Mouse (Mus musculus) spleen, postnatal 14 days (tissue): ENCODE results near the gene Begain.

Source experiments
- DNase-seq, 2 experiments: peaks; one replicate each; pipeline ENCODE4 v3.0.0; 2021 to 2022; ENCODE audit warnings: low spot score in 2 of 2

The Begain gene

GRCm38 (mm10) chr12:109053020-109053806 lies 14.8 kb downstream of the Begain start:
- no peak for DNase-seq

DNA sequence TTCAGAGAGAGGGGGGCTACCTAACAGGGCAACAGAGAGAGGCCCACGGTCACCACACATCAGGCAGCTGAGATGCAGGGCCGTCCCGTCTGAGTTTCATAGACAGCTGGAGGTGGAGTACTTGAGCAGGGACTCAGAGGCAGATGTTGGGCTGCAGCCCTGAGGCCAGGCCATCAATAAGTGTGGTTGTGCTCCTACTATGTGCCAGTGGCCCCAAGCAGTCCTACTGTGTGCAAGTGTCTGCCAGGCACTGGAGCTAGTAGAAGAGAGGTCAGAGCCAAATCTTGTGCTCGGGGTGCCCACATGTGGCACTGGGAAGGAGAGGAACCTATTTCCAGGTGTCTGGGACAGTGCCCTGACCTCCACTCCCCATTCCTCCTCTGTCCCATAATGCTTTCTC lies 18.1 kb downstream of the Begain start:
- DNase-seq, result no peak

DNA sequence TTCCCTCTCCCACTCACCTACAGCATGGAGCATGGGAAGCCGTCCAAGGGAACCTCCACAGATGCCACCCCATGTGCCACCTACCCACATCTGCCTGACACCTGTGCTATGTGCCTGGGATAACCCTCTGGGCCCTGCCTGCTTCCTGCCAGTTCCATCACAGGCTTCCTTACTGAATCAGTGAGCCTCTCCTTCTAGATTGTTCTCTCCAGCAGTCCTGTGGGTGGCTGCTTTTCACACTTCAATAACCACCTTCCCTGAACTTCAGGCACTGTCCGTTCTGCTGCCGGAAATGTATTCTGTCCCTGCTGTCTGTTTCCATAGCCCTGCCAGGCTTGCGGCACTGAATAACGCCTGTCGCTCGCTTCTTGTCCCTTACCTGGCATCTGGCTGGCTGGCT lies 22.4 kb downstream of the Begain start:
- DNase-seq, result no peak

DNA sequence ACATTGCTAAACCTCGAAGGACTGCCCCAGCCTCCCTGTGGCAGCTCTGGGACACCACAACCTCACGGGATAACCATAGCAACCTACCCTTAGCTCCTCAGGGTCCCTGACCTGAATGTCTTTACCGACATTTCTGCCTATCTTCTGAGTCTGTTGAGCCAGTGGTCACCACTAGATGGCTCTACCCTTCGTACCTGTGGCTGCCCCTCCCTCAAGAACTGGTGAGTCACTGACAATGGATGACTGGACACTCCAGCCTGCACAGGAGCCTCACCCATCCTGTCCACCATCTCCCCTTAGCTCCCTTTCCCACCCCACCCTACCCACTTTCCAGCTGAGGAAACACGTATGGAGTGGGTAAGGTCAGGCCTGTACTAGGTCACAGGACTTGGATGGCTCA lies 23.5 kb downstream of the Begain start:
- no peak for DNase-seq

DNA sequence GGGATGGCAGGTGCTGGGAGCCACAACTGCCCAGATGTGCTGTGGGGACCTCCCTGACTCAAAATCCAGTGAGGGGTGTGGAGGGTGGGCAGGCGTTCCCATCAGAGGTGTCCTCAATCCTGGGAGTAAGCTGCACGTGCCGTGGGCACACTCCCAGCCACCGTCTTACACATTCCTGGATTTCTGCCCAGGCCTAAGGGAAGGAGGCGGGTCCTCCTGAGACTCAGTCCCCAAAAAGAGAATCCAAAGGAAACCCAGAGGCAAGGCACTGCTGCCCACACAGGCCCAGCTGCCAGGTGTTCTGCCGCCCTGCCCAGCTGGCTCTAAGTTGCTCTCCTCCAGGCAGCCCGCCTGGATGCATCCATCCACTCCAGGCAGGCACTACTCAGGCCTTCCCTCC lies 28.7 kb downstream of the Begain start:
- DNase-seq, result no peak

DNA sequence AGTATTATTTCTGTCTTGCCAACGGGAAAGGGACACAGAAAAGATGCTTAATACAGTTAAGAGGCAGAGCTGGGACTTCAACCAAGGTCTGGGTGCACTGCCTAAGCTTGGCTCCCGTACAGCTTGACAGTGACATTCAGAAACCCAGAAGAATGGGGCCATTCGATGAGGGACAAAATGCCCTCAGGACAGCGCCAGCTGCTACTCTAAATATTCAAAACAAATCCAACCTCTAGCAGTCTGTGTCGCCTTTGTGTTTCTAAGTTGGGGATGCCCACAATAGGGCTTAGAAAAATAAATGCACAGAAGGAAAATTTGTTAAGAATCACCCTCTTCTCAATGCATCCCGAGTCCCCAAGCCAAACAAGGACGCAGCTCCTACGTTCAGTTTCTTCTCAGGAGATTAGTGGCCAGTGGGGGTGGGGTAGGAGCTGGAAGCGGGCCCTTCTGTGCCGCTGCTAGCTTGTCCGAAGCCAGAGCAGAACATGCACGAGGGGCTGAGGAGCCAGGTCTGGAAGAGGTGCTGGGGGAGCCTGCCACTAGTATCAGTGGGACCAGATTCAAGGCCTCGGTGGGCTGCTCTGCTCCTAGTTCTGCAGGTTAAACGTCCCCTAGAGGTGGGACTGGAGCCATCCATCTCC lies 29.7 kb downstream of the Begain start:
- no peak for DNase-seq

- no peak for DNase-seq
These were observed 31.0 kb downstream of the Begain start for GRCm38 (mm10) chr12:109037026-109037425.

DNA sequence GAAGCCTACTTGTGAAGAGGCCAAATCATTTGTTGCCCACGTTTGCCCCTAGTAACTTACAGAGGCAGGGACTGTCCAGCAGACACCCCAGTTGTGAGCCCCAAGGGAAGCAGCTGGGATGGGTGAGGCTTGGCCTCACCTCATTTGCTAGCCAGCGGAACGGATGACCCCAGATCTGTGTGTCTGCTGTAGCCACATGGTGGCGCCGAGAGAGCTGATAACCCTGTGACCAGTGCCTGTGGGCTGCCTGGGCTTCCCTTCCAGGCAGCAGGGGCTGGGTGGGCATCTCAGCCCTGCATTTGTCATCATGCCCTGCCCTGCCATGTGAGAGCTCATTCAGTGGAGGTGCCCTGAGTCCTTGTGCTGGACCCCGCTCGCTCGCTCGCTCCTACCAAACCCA lies 44.2 kb downstream of the Begain start:
- DNase-seq, result no peak

DNA sequence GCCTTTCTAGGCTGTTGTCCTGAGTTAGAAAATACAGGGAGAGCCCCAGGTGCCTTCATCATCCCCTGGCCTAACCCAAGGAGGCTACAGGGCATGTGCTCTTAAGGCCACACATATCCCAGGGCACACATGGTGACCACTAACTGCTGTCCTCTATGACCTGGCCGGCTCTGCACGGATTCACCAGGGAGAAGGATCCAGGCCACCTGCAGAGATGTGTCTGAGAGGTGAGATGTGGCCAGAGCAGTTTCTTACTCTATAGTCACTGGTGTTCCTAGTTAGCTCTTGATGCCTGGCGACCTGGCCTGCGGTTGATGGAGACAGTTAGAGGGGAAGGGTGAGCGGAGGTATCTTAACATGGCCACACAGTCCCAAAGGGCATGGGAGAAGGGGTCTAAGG lies 45.1 kb downstream of the Begain start:
- DNase-seq, result no peak

DNA sequence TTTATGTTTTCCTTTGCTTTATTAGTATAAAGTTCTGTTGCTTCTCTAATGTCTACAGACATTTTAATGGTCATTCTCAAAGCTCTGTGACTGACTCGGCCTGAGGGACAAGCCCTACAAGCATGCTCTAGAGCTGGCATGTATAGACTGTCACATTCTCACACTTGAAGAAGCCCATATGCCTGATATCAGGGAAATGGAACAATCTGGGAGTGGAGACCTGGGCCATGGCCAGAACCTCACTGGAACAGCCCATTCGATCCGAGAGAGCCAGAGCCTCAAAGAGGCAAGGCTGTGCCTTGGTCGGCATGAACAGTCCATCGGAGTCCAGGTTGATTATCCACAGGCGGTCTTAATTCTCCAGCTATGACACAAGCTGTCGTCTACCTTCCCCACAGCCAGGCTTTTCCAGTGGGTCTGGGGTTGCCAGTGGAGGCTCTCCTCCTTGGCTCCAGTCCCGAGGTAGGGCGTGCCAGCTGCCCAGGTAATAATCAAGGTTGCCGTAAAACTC lies 45.8 kb downstream of the Begain start:
- no peak for DNase-seq

DNA sequence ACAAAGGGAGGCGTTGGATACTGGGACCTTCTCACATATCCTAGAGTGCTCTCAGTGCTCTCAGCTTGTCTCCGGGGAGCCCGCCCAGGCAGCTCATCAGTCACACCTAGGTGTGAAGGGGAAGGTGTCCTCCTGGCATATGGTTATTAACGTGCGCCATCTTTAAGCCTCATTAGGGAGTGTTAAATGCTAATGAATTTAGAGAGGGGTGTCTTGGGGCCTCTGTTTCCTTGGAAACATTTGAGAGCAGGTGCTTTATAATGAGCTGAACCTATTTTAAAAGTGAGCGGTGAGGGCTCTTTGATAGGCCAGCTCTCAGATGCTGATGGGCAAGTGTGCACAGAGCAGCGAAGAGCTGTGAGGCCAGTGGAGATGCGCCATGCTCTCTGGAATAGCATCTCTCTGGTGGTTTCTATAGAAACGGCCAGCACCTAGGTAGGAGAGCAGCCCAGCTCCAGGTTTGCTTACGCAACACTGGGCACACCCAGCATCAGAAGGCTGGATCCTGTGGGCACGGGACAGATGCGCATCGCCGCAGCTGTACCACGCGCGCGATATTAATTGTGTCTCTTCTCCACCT lies 57.9 kb downstream of the Begain start:
- DNase-seq, result no peak

- no peak for DNase-seq
These were observed 65.0 kb downstream of the Begain start for GRCm38 (mm10) chr12:109002978-109003377.

- DNase-seq, result no peak
These were observed 70.8 kb downstream of the Begain start for GRCm38 (mm10) chr12:108997249-108997648.

GRCm38 (mm10) chr12:108995976-108996636 lies 71.9 kb downstream of the Begain start:
- DNase-seq, result no peak

GRCm38 (mm10) chr12:108994436-108995031 lies 73.5 kb downstream of the Begain start:
- peak; percentile 45 to 67 for DNase-seq

- no peak for DNase-seq
These were observed 75.0 kb downstream of the Begain start for GRCm38 (mm10) chr12:108993046-108993445.

DNA sequence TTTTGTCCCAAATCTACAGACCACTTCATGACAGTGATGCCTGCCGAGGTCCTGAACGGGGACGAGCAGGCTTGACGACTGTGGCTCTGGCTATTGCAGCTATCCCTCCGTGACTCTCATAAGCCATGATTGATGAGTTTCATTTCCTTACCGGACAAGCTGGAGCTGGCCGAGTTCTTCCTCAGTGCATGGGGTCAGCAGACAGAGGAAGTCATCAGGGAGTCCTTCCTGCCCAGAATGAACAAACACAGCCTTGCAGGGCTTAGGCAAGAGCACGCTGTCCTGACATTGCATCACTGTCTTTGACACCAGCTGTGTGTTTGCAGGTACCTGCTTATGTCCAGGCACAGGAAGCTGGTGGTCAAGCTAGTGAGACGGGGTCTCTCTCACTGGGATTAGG lies 77.6 kb downstream of the Begain start:
- DNase-seq, result no peak

DNA sequence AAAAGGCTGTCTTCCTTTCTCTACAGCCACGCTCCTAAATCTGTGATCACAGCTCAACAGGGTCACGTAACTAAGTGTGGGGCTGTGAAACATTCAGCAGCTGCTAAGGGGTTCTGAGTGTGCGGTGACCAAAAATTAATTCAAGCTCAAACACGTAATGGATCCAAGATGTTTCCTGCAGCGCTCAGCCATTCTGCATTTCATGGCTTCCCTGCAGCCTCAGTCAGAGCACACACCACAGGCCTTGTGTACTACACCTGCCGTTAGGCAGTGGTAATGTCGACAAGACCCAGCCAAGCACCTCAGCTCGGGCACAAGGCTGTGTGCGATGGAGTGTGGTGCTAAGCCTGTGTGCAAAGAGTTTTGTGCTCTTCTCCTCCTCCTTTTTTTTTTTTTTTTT lies 80.6 kb downstream of the Begain start:
- DNase-seq, result no peak

DNA sequence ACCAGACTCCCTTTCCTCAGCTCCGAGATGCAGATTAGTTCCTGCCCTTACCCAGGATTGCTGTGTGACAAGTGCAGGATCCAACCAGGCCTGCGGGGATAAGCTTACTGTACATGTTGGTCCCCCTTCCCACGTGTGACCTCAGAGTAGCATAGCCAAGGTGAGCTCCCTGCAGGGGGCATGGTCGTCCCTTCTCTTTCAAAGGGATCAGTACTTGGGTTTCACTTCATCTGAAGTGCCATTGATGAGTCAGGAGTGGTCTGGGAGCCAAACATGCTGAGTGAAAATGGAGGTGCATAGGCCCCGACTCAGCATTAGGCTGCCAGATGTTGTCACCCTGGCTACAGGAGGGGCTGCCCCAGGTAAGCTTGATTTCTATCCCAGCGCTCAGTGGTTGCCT lies 83.0 kb downstream of the Begain start:
- no peak for DNase-seq

DNA sequence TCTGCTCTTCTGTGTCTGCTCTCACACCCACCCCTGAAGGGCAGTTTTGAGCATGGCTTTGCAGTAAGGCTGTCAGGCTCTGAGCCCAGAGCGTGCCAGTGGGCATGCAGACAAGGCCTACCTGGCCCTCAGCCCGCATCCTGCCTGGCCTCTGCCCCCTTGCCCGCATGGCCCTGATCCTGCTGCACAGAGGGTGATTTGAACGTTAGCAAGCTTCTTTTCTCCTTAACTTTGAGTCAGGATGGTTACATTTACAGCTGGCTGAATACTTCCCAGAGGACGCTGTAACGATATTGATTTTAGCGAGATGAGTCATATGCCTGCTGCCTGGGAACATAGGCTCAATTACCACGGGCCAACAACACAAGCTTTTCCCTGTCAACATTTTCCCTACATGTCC lies 83.5 kb downstream of the Begain start:
- no peak for DNase-seq

GRCm38 (mm10) chr12:108983496-108983895 lies 84.5 kb downstream of the Begain start:
- no peak for DNase-seq

- DNase-seq, result no peak
These were observed 85.4 kb downstream of the Begain start for GRCm38 (mm10) chr12:108982684-108982960.
